Mouse (Mus musculus): ENCODE measurements around the gene 1700123O20Rik. TPM values are rescaled to one million over a fixed set of nuclear protein-coding genes. Genes with fewer than 3 reads are reported as not detected.

1700123O20Rik gene
- polyA plus RNA-seq (2014; fragmentation: Illumina TruSeq; extraction: RNeasy Lipid Tissue Mini Kit (QIAGEN cat#74804); ENCODE audit: low read depth, low replicate concordance), result 22.7 TPM

DNA sequence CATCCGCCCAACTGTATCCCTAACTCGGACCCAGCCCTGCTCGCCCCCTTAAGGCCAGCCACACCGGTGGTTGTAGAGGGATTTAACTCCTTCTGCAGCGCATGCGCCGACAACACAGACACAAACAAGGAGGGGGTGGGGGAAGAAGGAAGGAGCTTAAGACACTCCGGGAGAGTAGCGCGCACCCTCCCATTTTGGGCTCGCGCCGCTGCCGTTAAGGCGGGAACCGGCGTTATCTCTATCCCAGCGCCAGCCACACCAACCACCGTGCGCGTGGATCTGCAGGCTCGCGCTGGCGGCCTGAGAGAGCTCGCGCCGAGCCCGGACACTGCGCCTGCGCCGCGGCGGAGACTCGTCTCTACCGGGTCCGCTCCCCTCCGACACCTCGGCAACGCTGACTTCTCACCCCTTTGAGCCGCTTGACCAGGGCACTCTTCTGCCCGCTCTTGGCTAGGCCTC is at the start of gene 1700123O20Rik:
1700123O20Rik (plus strand) TSS at position 154 of the 459 bp plus-strand sequence.

DNA sequence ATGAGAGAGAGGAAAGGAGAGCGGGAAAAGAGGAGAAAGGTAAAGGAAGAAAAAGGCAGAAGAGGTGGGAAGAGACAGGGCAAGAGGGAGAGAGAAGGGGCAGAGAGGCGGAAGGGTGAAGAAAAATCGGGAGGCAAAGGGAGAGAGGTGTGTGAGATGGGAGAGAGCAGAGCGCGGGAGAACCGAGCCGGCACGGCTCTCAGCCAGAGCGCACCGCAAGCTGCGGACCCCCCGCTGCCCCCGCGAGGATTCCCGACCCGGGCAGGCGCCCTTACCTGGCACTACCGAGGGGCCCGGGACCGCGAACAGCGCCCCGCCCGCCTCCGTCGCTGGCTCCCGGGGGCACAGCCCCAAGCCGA is 45.1 kb upstream of the 1700123O20Rik start, which contains the start of gene Gm17606:
Gm17606 (plus strand) TSS at position 7 of the 359 bp plus-strand sequence.

DNA sequence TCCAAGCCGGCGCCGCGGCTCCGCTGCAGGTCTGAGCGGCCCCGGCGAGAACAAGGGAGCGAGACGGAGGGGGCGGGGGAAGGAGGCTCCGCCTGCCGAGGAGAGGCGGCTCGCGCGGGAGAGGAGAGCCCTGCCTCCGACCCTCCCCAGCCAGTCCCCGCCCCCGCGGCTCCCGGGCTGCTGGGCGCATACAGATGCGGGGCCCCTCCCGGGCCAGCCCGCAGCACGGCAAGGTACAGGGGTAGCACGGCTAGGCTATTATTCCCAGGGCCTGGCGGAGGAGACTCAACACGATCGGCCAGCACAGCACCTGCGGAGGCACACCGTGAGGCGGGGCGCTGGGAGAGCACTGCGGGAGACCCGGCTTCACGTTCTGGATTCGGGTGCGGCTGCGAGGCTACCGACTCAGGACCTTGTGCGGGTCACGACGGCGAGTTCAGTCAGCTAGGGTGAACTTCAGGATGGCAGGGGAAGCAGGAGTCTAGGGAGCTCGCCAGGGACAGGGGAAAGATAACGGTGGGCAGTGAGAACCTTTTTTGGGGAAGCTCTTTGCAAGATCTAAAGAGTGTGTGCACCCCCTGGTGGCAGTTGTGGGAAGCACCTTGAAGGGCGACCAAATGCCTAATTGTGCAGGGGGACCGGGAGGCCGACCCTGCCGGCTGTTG is 44.6 kb upstream of the 1700123O20Rik start, which contains the start of gene Cdh24:
Cdh24 (minus strand) TSS at position 60 of the 665 bp plus-strand sequence.

DNA sequence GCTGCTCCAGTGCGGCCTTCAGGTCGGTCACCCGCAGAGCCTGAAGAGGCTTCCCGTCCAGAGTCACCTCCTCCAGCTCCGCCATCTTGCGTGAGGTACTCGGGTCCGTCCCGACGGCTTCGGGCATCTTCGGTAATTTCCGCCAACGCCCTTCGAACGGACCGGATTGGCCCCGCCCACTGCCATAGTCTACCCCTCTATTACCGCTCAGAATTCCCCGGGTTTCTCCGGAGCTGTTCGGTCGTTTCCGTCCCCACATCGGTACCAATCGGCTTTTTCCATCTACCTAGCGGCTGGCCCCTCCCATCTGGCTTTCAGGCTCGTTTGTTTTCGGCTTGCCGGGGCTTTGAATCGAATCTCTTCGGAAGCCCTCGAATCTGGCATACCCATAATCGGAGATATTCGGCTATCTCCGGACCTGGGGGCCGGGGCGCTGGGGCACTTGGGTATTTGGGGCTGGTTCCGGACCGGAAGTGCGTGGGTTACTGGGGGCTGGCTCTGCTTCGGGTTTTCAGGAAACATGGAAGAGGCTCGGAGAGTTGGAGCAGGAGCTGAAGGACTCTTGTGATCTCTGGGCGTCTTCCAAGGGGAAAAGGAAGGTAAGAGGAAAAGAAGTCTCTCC is 617 bp downstream of the 1700123O20Rik start, which contains the start of gene Acin1:
Acin1 (minus strand) TSS at position 410 of the 622 bp plus-strand sequence.

DNA sequence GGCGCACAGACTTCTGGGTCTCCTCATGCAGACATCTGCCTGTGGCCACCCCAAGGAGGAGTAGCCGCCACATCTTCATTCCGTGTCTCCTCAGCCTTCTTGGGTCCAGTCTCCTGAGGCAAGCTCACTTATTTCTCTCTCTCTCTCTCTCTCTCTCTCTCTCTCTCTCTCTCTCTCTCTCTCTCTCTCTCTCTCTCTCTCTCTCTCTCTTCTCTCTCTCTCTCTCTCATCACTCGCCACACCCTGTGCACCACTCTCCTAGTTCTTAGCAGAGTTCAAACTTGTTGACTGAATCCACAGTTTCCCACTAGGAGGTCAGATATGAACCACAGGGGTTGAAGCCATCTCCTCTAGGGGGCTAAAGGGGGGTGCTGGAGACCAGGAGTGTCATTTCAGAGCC is 12.7 kb downstream of the 1700123O20Rik start, which contains the start of gene Gm29776:
Gm29776 (minus strand) TSS at position 101 of the 400 bp plus-strand sequence.

DNA sequence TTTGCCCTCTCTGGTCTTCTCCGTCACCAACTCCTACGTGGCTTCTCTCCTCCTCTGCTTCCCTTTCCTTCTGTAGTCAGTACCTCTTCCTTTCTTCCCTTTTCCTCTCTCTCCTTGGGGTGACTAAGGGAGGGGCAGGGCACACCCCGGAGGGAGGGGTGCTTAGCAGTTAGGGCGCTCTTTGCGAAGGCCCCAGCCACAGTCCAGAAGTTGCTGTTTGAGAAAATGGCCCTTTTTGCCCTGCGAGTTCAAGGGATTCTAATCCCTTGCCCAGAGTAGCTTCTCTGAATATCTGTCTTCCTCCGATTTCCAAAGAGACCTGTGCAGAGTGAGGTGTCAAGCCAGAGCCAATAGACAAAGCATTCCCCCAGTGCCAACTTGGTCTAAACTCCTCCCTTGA is 26.1 kb downstream of the 1700123O20Rik start, which contains the start of gene Cebpe:
Cebpe (minus strand) TSS at position 101 of the 400 bp plus-strand sequence.

Other genes starting within 250 kb of the 1700123O20Rik start
- gene Lrp10, start 222.1 kb upstream of the 1700123O20Rik start, polyA plus RNA-seq (2014; fragmentation: Illumina TruSeq; extraction: RNeasy Lipid Tissue Mini Kit (QIAGEN cat#74804); ENCODE audit: low read depth, low replicate concordance), result 6.7 TPM
- gene Rem2, start 210.1 kb upstream of the 1700123O20Rik start, polyA plus RNA-seq (2014; fragmentation: Illumina TruSeq; extraction: RNeasy Lipid Tissue Mini Kit (QIAGEN cat#74804); ENCODE audit: low read depth, low replicate concordance), result 0.38 TPM
- gene Prmt5, start 168.7 kb upstream of the 1700123O20Rik start, polyA plus RNA-seq (2014; fragmentation: Illumina TruSeq; extraction: RNeasy Lipid Tissue Mini Kit (QIAGEN cat#74804); ENCODE audit: low read depth, low replicate concordance), result 37.2 TPM
- 2.8 TPM for gene Haus4, start 131.6 kb upstream of the 1700123O20Rik start, polyA plus RNA-seq (2014; fragmentation: Illumina TruSeq; extraction: RNeasy Lipid Tissue Mini Kit (QIAGEN cat#74804); ENCODE audit: low read depth, low replicate concordance)
- 1.6 TPM for gene Ajuba, start 108.7 kb upstream of the 1700123O20Rik start, polyA plus RNA-seq (2014; fragmentation: Illumina TruSeq; extraction: RNeasy Lipid Tissue Mini Kit (QIAGEN cat#74804); ENCODE audit: low read depth, low replicate concordance)
- 2.6 TPM for gene 4931414P19Rik, start 80.2 kb upstream of the 1700123O20Rik start, polyA plus RNA-seq (2014; fragmentation: Illumina TruSeq; extraction: RNeasy Lipid Tissue Mini Kit (QIAGEN cat#74804); ENCODE audit: low read depth, low replicate concordance)
- 1.9 TPM for gene Psmb5, start 68.2 kb upstream of the 1700123O20Rik start, polyA plus RNA-seq (2014; fragmentation: Illumina TruSeq; extraction: RNeasy Lipid Tissue Mini Kit (QIAGEN cat#74804); ENCODE audit: low read depth, low replicate concordance)
- not detected for gene Psmb11, start 64.8 kb upstream of the 1700123O20Rik start, polyA plus RNA-seq (2014; fragmentation: Illumina TruSeq; extraction: RNeasy Lipid Tissue Mini Kit (QIAGEN cat#74804); ENCODE audit: low read depth, low replicate concordance)
- gene Gm17606, start 45.3 kb upstream of the 1700123O20Rik start, polyA plus RNA-seq (2014; fragmentation: Illumina TruSeq; extraction: RNeasy Lipid Tissue Mini Kit (QIAGEN cat#74804); ENCODE audit: low read depth, low replicate concordance), result not detected
- 0.32 TPM for gene Cdh24, start 44.9 kb upstream of the 1700123O20Rik start, polyA plus RNA-seq (2014; fragmentation: Illumina TruSeq; extraction: RNeasy Lipid Tissue Mini Kit (QIAGEN cat#74804); ENCODE audit: low read depth, low replicate concordance)
- 196 TPM for gene Acin1, start 715 bp downstream of the 1700123O20Rik start, polyA plus RNA-seq (2014; fragmentation: Illumina TruSeq; extraction: RNeasy Lipid Tissue Mini Kit (QIAGEN cat#74804); ENCODE audit: low read depth, low replicate concordance)
- not detected for gene Gm29776, start 12.6 kb downstream of the 1700123O20Rik start, polyA plus RNA-seq (2014; fragmentation: Illumina TruSeq; extraction: RNeasy Lipid Tissue Mini Kit (QIAGEN cat#74804); ENCODE audit: low read depth, low replicate concordance)
- gene Cebpe, start 26.0 kb downstream of the 1700123O20Rik start, polyA plus RNA-seq (2014; fragmentation: Illumina TruSeq; extraction: RNeasy Lipid Tissue Mini Kit (QIAGEN cat#74804); ENCODE audit: low read depth, low replicate concordance), result not detected
- gene Slc7a8, start 95.7 kb downstream of the 1700123O20Rik start, polyA plus RNA-seq (2014; fragmentation: Illumina TruSeq; extraction: RNeasy Lipid Tissue Mini Kit (QIAGEN cat#74804); ENCODE audit: low read depth, low replicate concordance), result 2.9 TPM
- not detected for gene Rnf212b, start 127.9 kb downstream of the 1700123O20Rik start, polyA plus RNA-seq (2014; fragmentation: Illumina TruSeq; extraction: RNeasy Lipid Tissue Mini Kit (QIAGEN cat#74804); ENCODE audit: low read depth, low replicate concordance)
- gene Homez, start 184.7 kb downstream of the 1700123O20Rik start, polyA plus RNA-seq (2014; fragmentation: Illumina TruSeq; extraction: RNeasy Lipid Tissue Mini Kit (QIAGEN cat#74804); ENCODE audit: low read depth, low replicate concordance), result 7.2 TPM
- 5.7 TPM for gene Ppp1r3e, start 191.3 kb downstream of the 1700123O20Rik start, polyA plus RNA-seq (2014; fragmentation: Illumina TruSeq; extraction: RNeasy Lipid Tissue Mini Kit (QIAGEN cat#74804); ENCODE audit: low read depth, low replicate concordance)
- gene Bcl2l2, start 197.2 kb downstream of the 1700123O20Rik start, polyA plus RNA-seq (2014; fragmentation: Illumina TruSeq; extraction: RNeasy Lipid Tissue Mini Kit (QIAGEN cat#74804); ENCODE audit: low read depth, low replicate concordance), result 24.1 TPM
- gene Gm20521, start 197.2 kb downstream of the 1700123O20Rik start, polyA plus RNA-seq (2014; fragmentation: Illumina TruSeq; extraction: RNeasy Lipid Tissue Mini Kit (QIAGEN cat#74804); ENCODE audit: low read depth, low replicate concordance), result not detected
- 56.1 TPM for gene Pabpn1, start 206.3 kb downstream of the 1700123O20Rik start, polyA plus RNA-seq (2014; fragmentation: Illumina TruSeq; extraction: RNeasy Lipid Tissue Mini Kit (QIAGEN cat#74804); ENCODE audit: low read depth, low replicate concordance)
- 0.41 TPM for gene Slc22a17, start 226.9 kb downstream of the 1700123O20Rik start, polyA plus RNA-seq (2014; fragmentation: Illumina TruSeq; extraction: RNeasy Lipid Tissue Mini Kit (QIAGEN cat#74804); ENCODE audit: low read depth, low replicate concordance)
- gene Efs, start 239.9 kb downstream of the 1700123O20Rik start, polyA plus RNA-seq (2014; fragmentation: Illumina TruSeq; extraction: RNeasy Lipid Tissue Mini Kit (QIAGEN cat#74804); ENCODE audit: low read depth, low replicate concordance), result 0.28 TPM
- gene Il25, start 246.5 kb downstream of the 1700123O20Rik start, polyA plus RNA-seq (2014; fragmentation: Illumina TruSeq; extraction: RNeasy Lipid Tissue Mini Kit (QIAGEN cat#74804); ENCODE audit: low read depth, low replicate concordance), result not detected